Mouse (Mus musculus) CD4-positive helper T cell, adult 2 months (primary cell): ENCODE data around the gene Metrnl.

ENCODE experiments used
- DNase-seq: peaks from one replicate; pipeline ENCODE4 v3.0.0-alpha.2; 2012; ENCODE audit warnings: low read depth, missing footprints, low spot score

The Metrnl gene

DNA sequence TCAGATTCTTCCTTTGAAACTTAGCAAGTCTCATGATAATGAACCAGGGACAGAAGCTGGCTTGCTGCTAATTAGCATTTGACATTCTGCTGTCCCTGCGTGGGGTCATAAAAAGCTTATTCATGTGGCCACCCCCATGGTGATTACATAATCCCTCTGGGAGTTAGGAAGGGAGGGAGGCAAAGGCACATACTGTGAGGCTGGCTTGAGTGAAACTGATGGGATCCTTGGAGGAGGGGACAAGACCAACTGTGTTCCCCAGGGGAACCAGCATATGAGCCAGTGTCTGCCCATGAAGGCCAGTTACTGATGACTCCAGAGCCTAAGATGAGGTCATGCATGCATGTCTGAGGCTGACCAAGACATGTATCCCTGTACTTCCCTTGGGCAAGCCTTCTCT lies 33.5 kb downstream of the Metrnl start:
- DNase-seq, result no peak

DNA sequence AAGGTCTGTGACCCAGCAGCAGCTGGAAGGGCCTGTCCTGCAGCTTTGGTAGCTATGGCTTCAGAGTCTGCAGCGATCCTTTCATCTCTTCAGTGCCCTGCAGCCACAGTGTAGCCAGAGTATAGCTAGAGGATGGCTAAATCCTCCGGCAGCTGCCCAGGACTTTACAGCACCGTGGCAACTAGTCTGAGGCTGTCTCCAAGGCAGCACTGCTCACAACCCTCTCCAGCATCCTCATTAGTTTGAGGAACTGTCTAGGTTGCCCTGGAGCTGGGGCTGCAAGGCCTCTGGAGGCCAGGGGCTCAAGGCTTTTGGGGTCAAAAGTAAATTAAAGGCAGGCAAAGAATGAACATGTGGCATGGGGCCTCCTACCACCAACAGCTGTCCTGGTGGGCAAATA lies 37.3 kb downstream of the Metrnl start:
- no peak for DNase-seq

DNA sequence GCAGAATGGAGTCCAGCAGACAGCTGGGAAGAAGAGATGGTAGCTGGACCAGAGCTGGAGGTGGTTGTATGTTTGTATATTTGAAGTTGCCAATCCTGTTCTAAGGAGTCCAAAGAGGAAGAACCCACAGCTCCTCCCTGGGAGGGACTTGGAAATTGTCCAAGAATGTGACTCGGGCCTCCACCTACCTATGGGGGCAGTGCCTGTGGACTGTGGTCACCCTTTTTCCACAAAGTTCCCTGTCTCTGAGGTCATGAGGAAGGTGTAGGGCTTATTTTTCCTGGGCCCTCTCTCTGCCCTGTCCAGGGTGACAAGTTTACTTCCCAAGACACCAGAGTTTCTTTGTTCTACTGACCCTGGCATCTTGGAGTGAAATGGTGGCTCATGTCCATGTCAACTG lies 39.6 kb downstream of the Metrnl start:
- no peak for DNase-seq

DNA sequence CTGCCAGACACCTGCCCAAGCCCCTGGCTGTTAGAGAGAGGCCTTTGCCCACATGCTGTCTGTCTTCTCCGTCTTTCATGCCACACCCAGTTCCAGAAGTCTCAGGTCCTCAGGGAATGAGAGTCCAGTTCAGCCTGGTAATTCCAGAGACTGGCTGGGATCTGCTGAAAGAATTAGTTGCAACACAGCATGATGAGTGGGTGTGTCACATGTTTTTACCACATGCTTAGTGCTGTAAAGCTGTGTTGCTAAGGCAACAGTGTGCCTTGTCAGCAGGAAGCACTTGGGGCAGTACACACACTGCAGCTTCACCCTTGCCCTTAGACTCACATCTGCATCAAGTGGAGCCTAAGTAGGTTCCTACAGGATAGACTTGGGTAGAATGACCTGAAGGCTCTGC lies 40.1 kb downstream of the Metrnl start:
- peak; percentile 59 for DNase-seq

DNA sequence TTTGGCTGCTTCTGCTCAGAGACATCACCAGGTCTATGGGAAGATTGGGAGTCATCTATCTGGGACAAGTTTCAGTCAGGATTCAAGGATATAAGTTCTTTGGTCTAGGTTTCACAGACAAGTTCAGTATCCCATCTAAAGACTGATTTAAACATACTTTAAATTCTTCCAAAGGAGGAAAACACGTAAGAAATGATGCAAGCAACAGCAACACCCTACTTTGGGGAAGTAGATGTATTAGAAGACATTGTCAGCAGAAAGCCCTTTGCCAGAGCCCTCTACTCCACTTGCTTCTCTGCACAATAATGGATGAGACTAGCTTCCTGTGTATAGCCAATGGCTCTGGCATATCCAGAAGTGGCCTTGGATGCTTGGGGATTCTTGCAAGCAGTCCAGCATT lies 41.8 kb downstream of the Metrnl start:
- DNase-seq, result no peak

DNA sequence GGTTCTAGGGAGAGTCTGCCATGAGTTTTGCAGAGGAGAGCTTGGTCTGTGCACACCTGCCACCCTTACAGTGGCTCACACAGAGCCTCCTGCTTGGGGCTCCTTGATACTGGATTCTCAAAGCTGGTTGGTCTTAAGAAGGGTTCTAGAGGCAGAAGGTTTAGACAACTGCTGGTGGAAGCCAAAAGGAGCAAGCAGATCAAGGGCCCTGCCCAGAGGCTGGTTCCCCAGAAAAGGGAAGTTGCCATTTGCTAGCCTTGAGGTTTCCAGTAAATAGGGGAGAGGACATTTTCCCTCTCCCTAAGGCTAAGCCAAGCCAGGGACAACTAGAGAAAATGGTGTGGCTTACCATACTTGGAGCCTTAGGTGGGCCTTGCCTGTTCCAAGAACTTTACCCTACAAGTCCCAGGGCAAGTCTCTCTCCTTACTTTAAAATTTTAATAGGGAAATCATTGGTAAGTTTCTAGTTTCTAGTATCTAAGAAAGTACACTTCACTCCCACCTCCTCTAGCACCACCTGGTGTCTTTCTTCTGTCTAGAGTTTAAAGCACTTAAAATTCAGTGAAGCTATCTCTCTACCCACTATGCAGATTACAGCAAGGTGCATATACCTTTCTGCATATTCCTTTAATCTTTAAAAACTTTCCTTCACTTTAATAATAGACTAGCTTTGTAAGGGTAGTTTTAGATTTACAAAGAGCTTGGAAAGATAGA lies 42.7 kb downstream of the Metrnl start:
- DNase-seq, result no peak

DNA sequence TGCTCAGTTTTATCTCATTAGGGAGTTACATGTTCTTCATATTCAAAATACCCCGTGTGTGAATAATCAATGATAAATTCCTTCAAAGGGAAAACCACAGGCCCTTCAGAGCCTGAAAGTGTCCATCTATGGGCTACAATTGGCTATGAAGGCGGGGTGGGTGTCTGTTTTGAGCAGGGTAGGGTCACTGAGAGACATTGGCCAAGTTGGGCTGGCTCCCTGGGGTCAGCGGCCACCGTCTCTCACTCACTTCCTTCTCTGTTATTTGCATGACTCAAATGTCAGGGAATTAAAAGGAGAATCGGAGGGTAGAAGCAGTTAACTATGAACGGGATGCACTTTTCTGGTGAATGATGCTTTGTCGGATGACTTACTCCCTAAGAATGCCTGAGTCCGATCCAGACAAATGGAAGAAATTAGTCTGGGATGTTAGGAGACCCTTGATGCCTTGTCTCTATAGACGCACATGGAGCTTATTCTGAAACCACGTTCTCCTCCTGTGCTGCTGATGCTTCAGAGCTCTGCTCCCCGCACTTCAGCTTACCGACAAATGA lies 45.7 kb downstream of the Metrnl start:
- DNase-seq, result no peak

DNA sequence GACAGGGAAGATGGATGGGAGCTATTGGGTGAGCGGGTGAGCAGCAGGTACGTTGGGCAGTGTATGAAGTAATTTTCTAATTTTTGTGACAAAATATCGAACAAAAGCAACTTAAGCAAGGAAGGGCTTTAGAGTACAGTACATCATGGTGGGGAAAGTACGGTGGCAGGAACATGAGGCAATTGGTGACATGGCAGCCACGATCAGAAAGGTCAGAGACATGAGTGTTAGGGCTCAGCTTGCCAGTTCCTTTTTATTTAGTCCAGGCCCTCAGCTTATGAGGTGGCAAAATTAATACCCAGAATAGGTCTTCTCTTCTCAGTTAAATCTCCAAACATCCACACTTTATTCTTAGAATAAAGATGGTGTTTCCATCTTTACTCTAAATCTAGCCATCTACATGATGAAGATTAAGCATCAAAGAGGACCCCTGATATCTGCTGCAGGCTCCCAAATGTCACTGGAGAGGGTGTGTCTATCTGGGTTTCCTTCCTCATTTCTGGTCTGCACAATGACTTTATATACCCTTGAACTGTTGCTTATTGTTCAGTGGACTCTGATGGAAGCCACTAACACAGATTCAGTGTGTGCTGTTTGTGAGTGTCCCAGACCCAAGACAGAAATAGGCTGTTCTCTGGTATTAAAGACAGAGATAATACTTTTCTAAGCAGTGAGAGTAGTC lies 46.8 kb downstream of the Metrnl start:
- no peak for DNase-seq
